In the genomic region with DNA sequence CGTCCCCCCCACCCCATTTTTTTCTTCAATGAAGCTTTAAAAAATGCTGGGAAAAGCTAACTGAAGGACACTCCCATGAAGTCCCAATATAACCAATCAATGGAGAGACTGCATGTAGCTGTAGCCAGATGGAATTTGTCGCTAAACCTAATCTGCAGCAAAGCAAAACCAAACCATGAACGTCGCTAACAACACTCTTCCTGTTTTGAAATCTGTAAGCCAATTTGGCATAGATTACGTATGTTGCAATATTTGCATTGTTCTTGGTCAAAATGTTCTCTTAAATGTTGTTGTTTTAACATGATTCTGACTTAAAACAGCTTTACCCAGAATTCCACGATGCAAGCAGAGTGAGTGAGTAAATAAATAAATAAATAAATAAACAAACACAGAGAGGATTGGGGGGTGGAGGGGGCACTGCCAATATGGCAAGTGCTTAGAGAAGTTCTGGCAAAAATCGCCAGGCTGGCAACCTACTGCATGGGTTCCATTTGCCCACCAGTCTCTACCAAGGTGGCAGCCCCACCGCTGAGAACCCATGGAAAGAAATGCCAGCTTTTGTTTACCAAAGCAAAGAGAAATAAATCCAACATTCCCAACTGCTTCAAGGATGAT, we compare ENCODE assay signal across 8 mouse cellular contexts.
DNase-seq lines count a peak whose midpoint lies in the region; ATAC-seq lines count a peak whose summit lies in the region.

No protein-coding gene starts in this region.

- peak overlapping the region; percentile 40 for H3K9ac ChIP-seq in forebrain, embryonic 11.5 days (ENCODE audit: low read length)
- no peak overlapping the region for H3K9ac ChIP-seq in intestine, embryonic 15.5 days
- peak overlapping the region; percentile 37 for H3K9ac ChIP-seq in midbrain, embryonic 12.5 days (replicated peaks)

- WGBS in forebrain, embryonic 11.5 days = 23% methylated on average over 8 of the region's 8 CpGs
- 29% methylated on average over 8 of the region's 8 CpGs for WGBS in intestine, embryonic 15.5 days
- 18% methylated on average over 8 of the region's 8 CpGs for WGBS in midbrain, embryonic 12.5 days

- no peaks in the 10 kb centered on the region for H3K36me3 ChIP-seq in forebrain, embryonic 11.5 days (ENCODE audit: control insufficient read depth, insufficient read depth, low read length)
- no peaks in the 10 kb centered on the region for H3K36me3 ChIP-seq in intestine, embryonic 15.5 days
- H3K36me3 ChIP-seq in midbrain, embryonic 12.5 days = no peaks in the 10 kb centered on the region

- H3K4me2 ChIP-seq in forebrain, embryonic 11.5 days (ENCODE audit: low read depth, low read length, severe bottlenecking) = peak overlapping the region; percentile 51
- H3K4me2 ChIP-seq in intestine, embryonic 15.5 days (replicated peaks) = peak overlapping the region; percentile 51
- H3K4me2 ChIP-seq in midbrain, embryonic 12.5 days (replicated peaks) = peak overlapping the region; percentile 57

- H3K27ac ChIP-seq in forebrain, embryonic 11.5 days (ENCODE audit: low read depth, low read length) = peak overlapping the region; percentile 95
- H3K27ac ChIP-seq in intestine, embryonic 15.5 days = no peak overlapping the region
- H3K27ac ChIP-seq in midbrain, embryonic 12.5 days (replicated peaks) = peak overlapping the region; percentile 91

- H3K4me1 ChIP-seq in forebrain, embryonic 11.5 days (replicated peaks; ENCODE audit: control insufficient read depth, insufficient read depth, low read length) = peaks cover 34% of the 10 kb centered on the region
- 0 out of 2 replicates have a peak, but pooled peaks cover 11% of the 10 kb centered on the region for H3K4me1 ChIP-seq in intestine, embryonic 15.5 days (replicated peaks)
- H3K4me1 ChIP-seq in midbrain, embryonic 12.5 days = peaks cover 73% of the 10 kb centered on the region

- H3K9me3 ChIP-seq in forebrain, embryonic 11.5 days (ENCODE audit: control insufficient read depth, low read length) = no peaks in the 10 kb centered on the region
- no peaks in the 10 kb centered on the region for H3K9me3 ChIP-seq in intestine, embryonic 15.5 days
- no peaks in the 10 kb centered on the region for H3K9me3 ChIP-seq in midbrain, embryonic 12.5 days

- ATAC-seq in forebrain, embryonic 11.5 days (replicated peaks; ENCODE audit: low FRiP score) = peak; percentile 75
- peak; percentile 75 for ATAC-seq in intestine, embryonic 15.5 days
- ATAC-seq in midbrain, embryonic 12.5 days (ENCODE audit: low FRiP score, low read depth) = peak; percentile 71
- ATAC-seq in erythroblast, adult 5-6 weeks (replicated peaks; ENCODE audit: low FRiP score, poor library complexity, severe bottlenecking) = no peak

- H3K27me3 ChIP-seq in forebrain, embryonic 11.5 days (ENCODE audit: control insufficient read depth, insufficient read depth, low read length) = no peaks in the 10 kb centered on the region
- H3K27me3 ChIP-seq in intestine, embryonic 15.5 days (replicated peaks) = no peaks in the 10 kb centered on the region
- no peaks in the 10 kb centered on the region for H3K27me3 ChIP-seq in midbrain, embryonic 12.5 days

- peak overlapping the region; percentile 19 for H3K4me3 ChIP-seq in forebrain, embryonic 11.5 days (ENCODE audit: low read depth, low read length)
- no peak overlapping the region for H3K4me3 ChIP-seq in intestine, embryonic 15.5 days (replicated peaks)
- peak overlapping the region; percentile 30 for H3K4me3 ChIP-seq in midbrain, embryonic 12.5 days

- DNase-seq in retina, embryonic 14.5 days (ENCODE audit: low spot score) = peak; percentile 25
- DNase-seq in retina, postnatal 1 day = no peak
- DNase-seq in forebrain, embryonic 11.5 days (ENCODE audit: low spot score) = peak; percentile 58
- DNase-seq in right cerebral cortex, postnatal 4 days = no peak
- DNase-seq in right cerebral cortex, adult 2 months (ENCODE audit: low spot score in 2 of 2) = no peak

Comparison
In these comparisons a context has a peak if more than half of its experiments do, and no peak if none do; other contexts are left out.
1. DNase-seq: peak in retina, embryonic 14.5 days (single experiment) and forebrain, embryonic 11.5 days (single experiment); none in retina, postnatal 1 day (single experiment), right cerebral cortex, postnatal 4 days (single experiment) and right cerebral cortex, adult 2 months (0 of 2).
2. Peak in every context shown above with its lines, with median percentiles within 50 percentile points of each other: H3K4me2 ChIP-seq.